Mouse (Mus musculus) macrophage (primary cell): ENCODE results near the gene Gdpgp1. TPM values are rescaled to one million over a fixed set of nuclear protein-coding genes. Genes with fewer than 3 reads are reported as not detected.

Experiments used
- H3K27ac ChIP-seq: fragments of 350-480 bp; formaldehyde crosslinking; 2 replicates; pipeline ENCODE4 v1.9.0; 2021
- H3K36me3 ChIP-seq: fragments of 350-480 bp; formaldehyde crosslinking; 2 replicates; pipeline ENCODE4 v1.9.0; 2021; ENCODE audit errors: inconsistent target
- H3K4me3 ChIP-seq: fragments of 350-480 bp; formaldehyde crosslinking; 2 replicates; pipeline ENCODE4 v1.9.0; 2021; ENCODE audit errors: inconsistent target
- H3K79me2 ChIP-seq: fragments of 350-480 bp; formaldehyde crosslinking; 2 replicates; pipeline ENCODE4 v1.9.0; 2021; ENCODE audit errors: inconsistent target
- WGBS: methylation state at CpG from one replicate; pipeline ENCODE4 v1.1.7; 2026; ENCODE audit warnings: inconsistent platforms; ENCODE audit not compliant: missing documents; 5-methylcytosine and 5-hydroxymethylcytosine counted together
- polyA plus RNA-seq: library from polyadenylated mRNA; stranded (reverse); fragments of 250-400 nt; gene quantifications from 3 replicates; pipeline ENCODE4 v1.2.4, GENCODE M21; 2018; ENCODE audit warnings: inconsistent platforms

Gdpgp1 gene
- polyA plus RNA-seq, 1 experiment from 2014 or later = 3.1 TPM

- 98% methylated on average over 4 of the region's 4 CpGs for WGBS
- Histone ChIP-seq H3K36me3 (peaks cover 47% of the 10 kb centered on the region; the same call in 1 of the 2 replicates), H3K79me2 (peaks cover 9% of the 10 kb centered on the region; the same call in 1 of the 2 replicates), H3K27ac (no peak overlapping the region), H3K4me3 (no peak overlapping the region)
These were observed 5.6 kb upstream of the Gdpgp1 start for GRCm38 (mm10) chr7:80227065-80227464.

GRCm38 (mm10) chr7:80230196-80230595 is 2.5 kb upstream of the Gdpgp1 start:
- peaks cover 32% of the 10 kb centered on the region for H3K79me2 ChIP-seq
- WGBS = 13% methylated on average over 4 of the region's 6 CpGs
- H3K36me3 ChIP-seq = peaks cover 31% of the 10 kb centered on the region; the same call in 1 of the 2 replicates
- H3K27ac ChIP-seq = no peak overlapping the region
- no peak overlapping the region for H3K4me3 ChIP-seq

- under 1% methylated on average over 29 of the region's 29 CpGs for WGBS
- Histone ChIP-seq H3K4me3 (peak overlapping the region; percentile 77), H3K36me3 (peaks cover 18% of the 10 kb centered on the region; the same call in 1 of the 2 replicates), H3K79me2 (peaks cover 48% of the 10 kb centered on the region), H3K27ac (peak overlapping the region; percentile 29)
These were observed 635 bp upstream of the Gdpgp1 start for GRCm38 (mm10) chr7:80231971-80232488.

- WGBS = 55% methylated on average over 9 of the region's 9 CpGs
- Histone ChIP-seq H3K79me2 (peaks cover 50% of the 10 kb centered on the region), H3K27ac (no peak overlapping the region), H3K4me3 (peak overlapping the region; percentile 90; the same call in 1 of the 2 replicates), H3K36me3 (peaks cover 8% of the 10 kb centered on the region; the same call in 1 of the 2 replicates)
These were observed 1.1 kb downstream of the Gdpgp1 start for GRCm38 (mm10) chr7:80233799-80234198.

- peaks cover 19% of the 10 kb centered on the region; the same call in 1 of the 2 replicates for H3K36me3 ChIP-seq
- H3K4me3 ChIP-seq = no peak overlapping the region
- WGBS = 96% methylated on average over 10 of the region's 10 CpGs
- H3K79me2 ChIP-seq = peaks cover 33% of the 10 kb centered on the region
- H3K27ac ChIP-seq = no peak overlapping the region
These were observed 5.9 kb downstream of the Gdpgp1 start for GRCm38 (mm10) chr7:80238542-80238941.

- Histone ChIP-seq H3K79me2 (peaks cover 5% of the 10 kb centered on the region; the same call in 1 of the 2 replicates), H3K27ac (no peak overlapping the region), H3K36me3 (peaks cover 19% of the 10 kb centered on the region; the same call in 1 of the 2 replicates), H3K4me3 (no peak overlapping the region)
- 92% methylated on average over 4 of the region's 4 CpGs for WGBS
These were observed 9.0 kb downstream of the Gdpgp1 start for GRCm38 (mm10) chr7:80241661-80242060.

GRCm38 (mm10) chr7:80244851-80245250 is 12.2 kb downstream of the Gdpgp1 start:
- H3K4me3 ChIP-seq = no peak overlapping the region
- no peaks in the 10 kb centered on the region for H3K79me2 ChIP-seq
- no peak overlapping the region for H3K27ac ChIP-seq
- H3K36me3 ChIP-seq = 0 out of 2 replicates have a peak, but pooled peaks cover 4% of the 10 kb centered on the region
- 98% methylated on average over 4 of the region's 4 CpGs for WGBS

- Histone ChIP-seq H3K79me2 (no peaks in the 10 kb centered on the region), H3K36me3 (no peaks in the 10 kb centered on the region), H3K27ac (peak within 1 kb of the TSS; percentile 35), H3K4me3 (peak within 1 kb of the TSS; percentile 35)
- WGBS = 0% methylated on average over 41 of the region's 48 CpGs
These were observed 13.6 kb downstream of the Gdpgp1 start, which contains the start of gene Ttll13 for GRCm38 (mm10) chr7:80246148-80246721. Ttll13 (plus strand) TSS chr7:80246376.

GRCm38 (mm10) chr7:80246859-80247258 is 14.2 kb downstream of the Gdpgp1 start:
- WGBS = 31% methylated on average over 7 of the region's 7 CpGs
- Histone ChIP-seq H3K79me2 (no peaks in the 10 kb centered on the region), H3K4me3 (peak overlapping the region; percentile 35), H3K27ac (no peak overlapping the region), H3K36me3 (no peaks in the 10 kb centered on the region)

GRCm38 (mm10) chr7:80252437-80252836 is 19.8 kb downstream of the Gdpgp1 start:
- H3K4me3 ChIP-seq = no peak overlapping the region
- WGBS = 89% methylated on average over 7 of the region's 7 CpGs
- no peaks in the 10 kb centered on the region for H3K36me3 ChIP-seq
- H3K79me2 ChIP-seq = no peaks in the 10 kb centered on the region
- no peak overlapping the region for H3K27ac ChIP-seq

GRCm38 (mm10) chr7:80252886-80253285 is 20.2 kb downstream of the Gdpgp1 start:
- Histone ChIP-seq H3K79me2 (no peaks in the 10 kb centered on the region), H3K27ac (no peak overlapping the region), H3K36me3 (no peaks in the 10 kb centered on the region), H3K4me3 (no peak overlapping the region)
- WGBS = 96% methylated on average over 11 of the region's 11 CpGs

GRCm38 (mm10) chr7:80255981-80256380 is 23.3 kb downstream of the Gdpgp1 start:
- WGBS = 67% methylated on average over 2 of the region's 2 CpGs
- Histone ChIP-seq H3K27ac (no peak overlapping the region), H3K36me3 (no peaks in the 10 kb centered on the region), H3K4me3 (no peak overlapping the region), H3K79me2 (no peaks in the 10 kb centered on the region; the same call in 1 of the 2 replicates)

- 94% methylated on average over 2 of the region's 2 CpGs for WGBS
- H3K27ac ChIP-seq = no peak overlapping the region
- H3K36me3 ChIP-seq = no peaks in the 10 kb centered on the region
These were observed 25.0 kb downstream of the Gdpgp1 start for GRCm38 (mm10) chr7:80257706-80258105.

GRCm38 (mm10) chr7:80260625-80261371 is 28.1 kb downstream of the Gdpgp1 start, which contains the start of gene Ngrn:
Ngrn (plus strand) TSS chr7:80261215.
- 30% methylated on average over 39 of the region's 40 CpGs for WGBS
- Histone ChIP-seq H3K79me2 (peaks cover 29% of the 10 kb centered on the region), H3K4me3 (peak within 1 kb of the TSS; percentile 84), H3K27ac (peak within 1 kb of the TSS; percentile 46), H3K36me3 (peaks cover 20% of the 10 kb centered on the region; the same call in 1 of the 2 replicates)

More at GRCm38 (mm10) chr7:80257706-80258105, 25.0 kb downstream of the Gdpgp1 start:
- H3K79me2 ChIP-seq = peaks cover 16% of the 10 kb centered on the region
- no peak overlapping the region for H3K4me3 ChIP-seq
